Mouse (Mus musculus) limb, embryonic 14.5 days (tissue): ENCODE measurements around the gene Kif19a. TPM values are rescaled to one million over a fixed set of nuclear protein-coding genes. Genes with fewer than 3 reads are reported as not detected.
A peak's percentile ranks its signal among the peaks of the same experiment; 100 is the strongest.

Source experiments
- ATAC-seq: fragments of 200-750 bp; cut with Nextera tagmentation; 2 replicates; pipeline ENCODE4 v1.8.0; 2017; ENCODE audit warnings: low read depth, moderate number of reproducible peaks, moderate TSS enrichment; ENCODE audit not compliant: low FRiP score
- DNase-seq: peaks from one replicate; pipeline ENCODE4 v3.0.0-alpha.2; 2015; ENCODE audit warnings: low spot score
- H3K27ac ChIP-seq: fragments of 300-500 bp; sonication (generic); replicated peaks from 2 replicates; pipeline ENCODE4 v1.5.1; 2014; ENCODE audit warnings: low read depth, mild to moderate bottlenecking, low read length, moderate library complexity, mixed read lengths
- H3K27me3 ChIP-seq: fragments of 300-500 bp; sonication (generic); 2 replicates; pipeline ENCODE4 v1.6.1; 2014; ENCODE audit warnings: low read length, mixed read lengths; ENCODE audit not compliant: control insufficient read depth, insufficient read depth
- H3K36me3 ChIP-seq: fragments of 300-500 bp; sonication (generic); 2 replicates; pipeline ENCODE4 v1.6.1; 2014; ENCODE audit warnings: mild to moderate bottlenecking, low read length, moderate library complexity, mixed read lengths; ENCODE audit not compliant: control insufficient read depth, insufficient read depth
- H3K4me1 ChIP-seq: fragments of 300-500 bp; sonication (generic); 2 replicates; pipeline ENCODE4 v1.6.1; 2014; ENCODE audit warnings: antibody characterized with exemption, low read length, mixed read lengths; ENCODE audit not compliant: control insufficient read depth, insufficient read depth
- H3K4me2 ChIP-seq: fragments of 300-500 bp; sonication (generic); replicated peaks from 2 replicates; pipeline ENCODE4 v1.6.1; 2014; ENCODE audit warnings: low read depth, mild to moderate bottlenecking, low read length, moderate library complexity; ENCODE audit not compliant: severe bottlenecking
- H3K4me3 ChIP-seq: fragments of 300-500 bp; sonication (generic); replicated peaks from 2 replicates; pipeline ENCODE4 v1.5.1; 2014; ENCODE audit warnings: low read length
- H3K9ac ChIP-seq: fragments of 300-500 bp; sonication (generic); 2 replicates; pipeline ENCODE4 v1.6.1; 2014; ENCODE audit warnings: mild to moderate bottlenecking, low read depth, low read length, moderate library complexity; ENCODE audit not compliant: severe bottlenecking
- H3K9me3 ChIP-seq: fragments of 300-500 bp; sonication (generic); 2 replicates; pipeline ENCODE4 v1.6.1; 2016; ENCODE audit warnings: low read length; ENCODE audit not compliant: control insufficient read depth
- POLR2A ChIP-seq: fragments of 200-500 bp; IDR thresholded peaks from 2 replicates; pipeline ENCODE4 v1.8.0; 2012; ENCODE audit warnings: inconsistent platforms, mild to moderate bottlenecking, moderate library complexity, borderline replicate concordance; ENCODE audit not compliant: insufficient read depth, insufficient read length; ENCODE audit errors: extremely low read depth
- WGBS: fragments of 180-500 bp; shearing (Covaris S2); extraction: QIAGEN DNeasy Blood & Tissue Kit; methylation state at CpG from one replicate; pipeline ENCODE4 v1.1.7; 2014; 5-methylcytosine and 5-hydroxymethylcytosine counted together
- polyA plus RNA-seq, 2 experiments: library from polyadenylated mRNA; depleted of rRNA in 1 of 2; stranded (reverse) in 1 of 2; unstranded in 1 of 2; fragments of >200 nt; fragmentation: Nextera tagmentation in 1 of 2; extraction: Ambion mirVana in 1 of 2; gene quantifications; 2 replicates each; pipeline versions ENCODE4 v1.2.1 to v1.2.3; 2012 to 2014

Gene Kif19a
- polyA plus RNA-seq, 2 experiments, result 0.39 to 0.93 TPM

GRCm38 (mm10) chr11:114797176-114797575 is 32.0 kb downstream of the Kif19a start:
- ATAC-seq, result no peak
- no peaks in the 10 kb centered on the region for H3K9me3 ChIP-seq
- no peaks in the 10 kb centered on the region for H3K36me3 ChIP-seq
- H3K27ac ChIP-seq, result no peak overlapping the region
- TF ChIP-seq POLR2A, result no peak
- no peak overlapping the region for H3K9ac ChIP-seq
- no peak overlapping the region for H3K4me2 ChIP-seq
- peaks cover 19% of the 10 kb centered on the region for H3K27me3 ChIP-seq
- no peak for DNase-seq
- H3K4me3 ChIP-seq, result no peak overlapping the region
- WGBS, result 84% methylated on average over 7 of the region's 7 CpGs
- H3K4me1 ChIP-seq, result 0 out of 2 replicates have a peak, but pooled peaks cover 4% of the 10 kb centered on the region

GRCm38 (mm10) chr11:114797981-114798380 is 32.8 kb downstream of the Kif19a start:
- ATAC-seq (no peak), DNase-seq (no peak)
- H3K4me2 ChIP-seq, result no peak overlapping the region
- no peaks in the 10 kb centered on the region for H3K9me3 ChIP-seq
- no peak overlapping the region for H3K4me3 ChIP-seq
- H3K27ac ChIP-seq, result no peak overlapping the region
- WGBS, result 82% methylated on average over 3 of the region's 3 CpGs
- 0 out of 2 replicates have a peak, but pooled peaks cover 4% of the 10 kb centered on the region for H3K4me1 ChIP-seq
- no peaks in the 10 kb centered on the region for H3K36me3 ChIP-seq
- no peak for TF ChIP-seq POLR2A
- H3K9ac ChIP-seq, result no peak overlapping the region
- H3K27me3 ChIP-seq, result peaks cover 11% of the 10 kb centered on the region

- no peak within 1 kb of the TSS for H3K27ac ChIP-seq
- no peak within 1 kb of the TSS for H3K4me2 ChIP-seq
- ATAC-seq (no peak), DNase-seq (no peak)
- H3K4me1 ChIP-seq, result 0 out of 2 replicates have a peak, but pooled peaks cover 4% of the 10 kb centered on the region
- no peak within 1 kb of the TSS for H3K4me3 ChIP-seq
- 90% methylated on average over 3 of the region's 3 CpGs for whole genome bisulfite sequencing
- TF ChIP-seq POLR2A, result no peak
- H3K9me3 ChIP-seq, result no peaks in the 10 kb centered on the region
- no peaks in the 10 kb centered on the region for H3K36me3 ChIP-seq
- peaks cover 5% of the 10 kb centered on the region; the same call in 1 of the 2 replicates for H3K27me3 ChIP-seq
- no peak within 1 kb of the TSS for H3K9ac ChIP-seq
These were observed 33.4 kb downstream of the Kif19a start, which contains the start of gene Gpr142 for GRCm38 (mm10) chr11:114798624-114799023. TSS of gene Gpr142 (plus strand) at chr11:114798924.

GRCm38 (mm10) chr11:114801906-114802305 is 36.7 kb downstream of the Kif19a start:
- H3K9ac ChIP-seq, result no peak overlapping the region
- H3K27ac ChIP-seq, result no peak overlapping the region
- 0 out of 2 replicates have a peak, but pooled peaks cover 3% of the 10 kb centered on the region for H3K4me1 ChIP-seq
- no peaks in the 10 kb centered on the region for H3K36me3 ChIP-seq
- WGBS, result 94% methylated on average over 1 of the region's 1 CpGs
- ATAC-seq, result no peak
- no peak for TF ChIP-seq POLR2A
- no peaks in the 10 kb centered on the region for H3K27me3 ChIP-seq
- no peak for DNase-seq
- H3K4me2 ChIP-seq, result no peak overlapping the region
- no peak overlapping the region for H3K4me3 ChIP-seq
- no peaks in the 10 kb centered on the region for H3K9me3 ChIP-seq

GRCm38 (mm10) chr11:114802540-114803267 is 37.5 kb downstream of the Kif19a start:
- no peak overlapping the region for H3K27ac ChIP-seq
- WGBS, result 57% methylated on average over 15 of the region's 15 CpGs
- H3K27me3 ChIP-seq, result no peaks in the 10 kb centered on the region
- H3K9ac ChIP-seq, result 0 out of 2 replicates have a peak overlapping the region, but pooled peaks have one; percentile 12
- ATAC-seq, result no peak
- no peak overlapping the region for H3K4me3 ChIP-seq
- no peak overlapping the region for H3K4me2 ChIP-seq
- peaks cover 8% of the 10 kb centered on the region; the same call in 1 of the 2 replicates for H3K4me1 ChIP-seq
- H3K9me3 ChIP-seq, result no peaks in the 10 kb centered on the region
- DNase-seq, result no peak
- no peak for TF ChIP-seq POLR2A
- H3K36me3 ChIP-seq, result no peaks in the 10 kb centered on the region

- WGBS, result 64% methylated on average over 8 of the region's 8 CpGs
These were observed 38.8 kb downstream of the Kif19a start for GRCm38 (mm10) chr11:114803990-114804389.

More at GRCm38 (mm10) chr11:114803990-114804389, 38.8 kb downstream of the Kif19a start:
- Histone ChIP-seq H3K4me1 (peaks cover 8% of the 10 kb centered on the region; the same call in 1 of the 2 replicates), H3K27me3 (no peaks in the 10 kb centered on the region), H3K4me3 (no peak overlapping the region), H3K4me2 (no peak overlapping the region), H3K36me3 (no peaks in the 10 kb centered on the region), H3K9ac (no peak overlapping the region), H3K27ac (no peak overlapping the region), H3K9me3 (no peaks in the 10 kb centered on the region)
- no peak for TF ChIP-seq POLR2A
- ATAC-seq (no peak), DNase-seq (no peak)
